Mouse (Mus musculus) adipocyte (in vitro differentiated cells): Measurements from ENCODE around the gene Serpinc1.
"Not testable (repeated sequence)": the region's sequence is repeated elsewhere in the genome, so short reads cannot be mapped to it uniquely, and the experiment has no call there.

Experiments used
- DNase-seq: peaks from one replicate; pipeline ENCODE4 v3.0.0-alpha.2; 2016; ENCODE audit warnings: low spot score

Gene Serpinc1

GRCm38 (mm10) chr1:161025410-161026210, 47.2 kb downstream of the Serpinc1 start:
- DNase-seq: peak; percentile 93

GRCm38 (mm10) chr1:161027196-161027595, 48.8 kb downstream of the Serpinc1 start:
- no peak for DNase-seq

- not testable (repeated sequence) for DNase-seq
Observed at GRCm38 (mm10) chr1:161028427-161028826, 50.0 kb downstream of the Serpinc1 start.

GRCm38 (mm10) chr1:161030058-161030457, 51.7 kb downstream of the Serpinc1 start:
- DNase-seq: no peak

GRCm38 (mm10) chr1:161031881-161032280, 53.5 kb downstream of the Serpinc1 start:
- DNase-seq: no peak

GRCm38 (mm10) chr1:161032345-161032744, 54.0 kb downstream of the Serpinc1 start:
- DNase-seq: no peak

- DNase-seq: peak; percentile 57
Observed at GRCm38 (mm10) chr1:161033856-161034434, 55.6 kb downstream of the Serpinc1 start.

- peak; percentile 99 for DNase-seq
Observed at GRCm38 (mm10) chr1:161034435-161035280, 56.3 kb downstream of the Serpinc1 start, which contains the start of gene Zbtb37. Zbtb37 (minus strand) TSS chr1:161034849.

- peak; percentile 69 for DNase-seq
Observed at GRCm38 (mm10) chr1:161035281-161035785, 56.9 kb downstream of the Serpinc1 start.

GRCm38 (mm10) chr1:161035786-161036404, 57.5 kb downstream of the Serpinc1 start:
- DNase-seq: peak; percentile 24

GRCm38 (mm10) chr1:161036411-161036841, 58.0 kb downstream of the Serpinc1 start:
- peak; percentile 36 for DNase-seq

GRCm38 (mm10) chr1:161037026-161037425, 58.6 kb downstream of the Serpinc1 start:
- no peak for DNase-seq

GRCm38 (mm10) chr1:161037599-161037998, 59.2 kb downstream of the Serpinc1 start:
- DNase-seq: no peak

GRCm38 (mm10) chr1:161038004-161038403, 59.6 kb downstream of the Serpinc1 start:
- no peak for DNase-seq

- DNase-seq: no peak
Observed at GRCm38 (mm10) chr1:161038968-161039721, 60.8 kb downstream of the Serpinc1 start.

GRCm38 (mm10) chr1:161039741-161040425, 61.5 kb downstream of the Serpinc1 start:
- no peak for DNase-seq

GRCm38 (mm10) chr1:161040426-161040770, 62.0 kb downstream of the Serpinc1 start:
- DNase-seq: peak; percentile 22

- DNase-seq: peak; percentile 38
Observed at GRCm38 (mm10) chr1:161040855-161041254, 62.5 kb downstream of the Serpinc1 start.

GRCm38 (mm10) chr1:161041261-161042020, 63.1 kb downstream of the Serpinc1 start:
- no peak for DNase-seq

GRCm38 (mm10) chr1:161046972-161047371, 68.6 kb downstream of the Serpinc1 start:
- DNase-seq: no peak
